Mouse (Mus musculus) hindbrain, embryonic 15.5 days (tissue): Measurements from ENCODE around the gene 1700025G04Rik. TPM values are rescaled to one million over a fixed set of nuclear protein-coding genes. Genes with fewer than 3 reads are reported as not detected.

Experiments used
- ATAC-seq: fragments of 200-750 bp; cut with Nextera tagmentation; 2 replicates; pipeline ENCODE4 v1.8.0; 2017; ENCODE audit warnings: low read depth, moderate number of reproducible peaks, moderate TSS enrichment; ENCODE audit not compliant: low FRiP score
- H3K27ac ChIP-seq: fragments of 300-500 bp; sonication (generic); replicated peaks from 2 replicates; pipeline ENCODE4 v1.5.1; 2015; ENCODE audit warnings: mild to moderate bottlenecking, inconsistent platforms
- H3K27me3 ChIP-seq: fragments of 300-500 bp; sonication (generic); 2 replicates; pipeline ENCODE4 v1.6.1; 2015; ENCODE audit warnings: control low read depth, inconsistent platforms
- H3K36me3 ChIP-seq: fragments of 300-500 bp; sonication (generic); 2 replicates; pipeline ENCODE4 v1.6.1; 2015; ENCODE audit warnings: control low read depth, inconsistent platforms
- H3K4me1 ChIP-seq: fragments of 300-500 bp; sonication (generic); replicated peaks from 2 replicates; pipeline ENCODE4 v1.6.1; 2015; ENCODE audit warnings: control low read depth, inconsistent platforms
- H3K4me2 ChIP-seq: fragments of 300-500 bp; sonication (generic); 2 replicates; pipeline ENCODE4 v1.6.1; 2015; ENCODE audit warnings: moderate library complexity, mild to moderate bottlenecking, inconsistent platforms
- H3K4me3 ChIP-seq: fragments of 300-500 bp; sonication (generic); 2 replicates; pipeline ENCODE4 v1.5.1; 2015; ENCODE audit warnings: mild to moderate bottlenecking, inconsistent platforms
- H3K9ac ChIP-seq: fragments of 300-500 bp; sonication (generic); 2 replicates; pipeline ENCODE4 v1.6.1; 2015; ENCODE audit warnings: inconsistent platforms
- H3K9me3 ChIP-seq: fragments of 300-500 bp; sonication (generic); 2 replicates; pipeline ENCODE4 v1.6.1; 2016; ENCODE audit warnings: control low read depth, inconsistent platforms
- WGBS: fragments of 180-500 bp; shearing (Covaris S2); methylation state at CpG from one replicate; pipeline ENCODE4 v1.1.7; 2015; 5-methylcytosine and 5-hydroxymethylcytosine counted together
- polyA plus RNA-seq: library from polyadenylated mRNA; unstranded; fragments of >200 nt; fragmentation: Nextera tagmentation; extraction: Ambion mirVana; gene quantifications from 2 replicates; pipeline ENCODE4 v1.2.1, GENCODE M21; 2015

1700025G04Rik gene
- polyA plus RNA-seq, 1 experiment from 2014 or later, result 33.9 TPM

GRCm38 (mm10) chr1:152047416-152047815 is 42.5 kb downstream of the 1700025G04Rik start:
- H3K4me3 ChIP-seq, result no peak overlapping the region
- no peaks in the 10 kb centered on the region for H3K9me3 ChIP-seq
- no peaks in the 10 kb centered on the region for H3K36me3 ChIP-seq
- H3K9ac ChIP-seq, result no peak overlapping the region
- H3K4me2 ChIP-seq, result no peak overlapping the region
- no peaks in the 10 kb centered on the region for H3K27me3 ChIP-seq
- peaks cover 10% of the 10 kb centered on the region for H3K4me1 ChIP-seq
- no peak for ATAC-seq
- 50% methylated on average over 5 of the region's 5 CpGs for WGBS
- H3K27ac ChIP-seq, result no peak overlapping the region

GRCm38 (mm10) chr1:152043453-152043852 is 46.5 kb downstream of the 1700025G04Rik start:
- ATAC-seq, result no peak
- WGBS, result 96% methylated on average over 2 of the region's 2 CpGs

DNA sequence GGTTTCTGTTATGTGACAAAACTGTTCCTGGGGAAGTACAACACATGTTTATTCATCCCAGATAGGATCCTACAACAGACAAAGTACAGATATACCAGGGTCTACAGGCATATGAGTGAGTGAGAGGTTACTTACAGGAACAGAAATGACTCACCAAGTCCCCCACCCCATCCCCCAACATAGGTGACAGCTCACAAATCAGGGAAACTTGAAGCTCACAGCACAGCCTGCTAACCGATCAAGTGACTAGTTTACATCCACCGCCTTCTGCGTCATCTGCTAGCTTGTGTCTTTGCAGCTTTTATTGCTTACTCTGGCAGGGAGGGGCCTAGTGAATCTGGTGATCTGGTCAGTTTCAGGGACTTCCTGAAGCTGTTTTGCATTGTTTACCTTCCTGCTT is 47.5 kb downstream of the 1700025G04Rik start:
- peaks cover 23% of the 10 kb centered on the region for H3K4me1 ChIP-seq

More at GRCm38 (mm10) chr1:152043453-152043852, 46.5 kb downstream of the 1700025G04Rik start:
- no peak overlapping the region for H3K4me3 ChIP-seq
- no peak overlapping the region for H3K27ac ChIP-seq
- H3K9me3 ChIP-seq, result no peaks in the 10 kb centered on the region
- no peaks in the 10 kb centered on the region for H3K27me3 ChIP-seq
- H3K4me2 ChIP-seq, result no peak overlapping the region
- H3K36me3 ChIP-seq, result no peaks in the 10 kb centered on the region
- peaks cover 17% of the 10 kb centered on the region for H3K4me1 ChIP-seq
- H3K9ac ChIP-seq, result no peak overlapping the region

DNA sequence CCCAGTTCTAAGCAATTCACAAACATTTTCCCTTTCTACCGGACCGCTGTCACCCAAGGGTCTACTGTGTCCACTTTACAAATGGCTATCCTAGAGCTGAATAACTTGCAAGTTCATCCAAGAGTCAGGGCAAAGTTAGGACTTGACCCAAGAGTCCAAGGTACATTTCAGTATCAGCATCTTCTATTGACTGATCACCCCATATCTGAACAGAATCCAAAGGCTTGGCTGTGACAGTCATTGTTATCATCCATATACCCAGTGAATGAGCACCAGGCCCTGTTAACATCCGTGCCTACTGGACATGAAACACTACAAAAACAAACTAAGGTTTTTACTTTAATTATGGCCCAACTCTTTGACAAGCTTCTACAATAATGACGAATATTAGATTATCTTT is 48.9 kb downstream of the 1700025G04Rik start:
- 92% methylated on average over 4 of the region's 4 CpGs for WGBS

More for the DNA sequence above, 47.5 kb downstream of the 1700025G04Rik start:
- ATAC-seq, result no peak
- no peaks in the 10 kb centered on the region for H3K9me3 ChIP-seq
- no peak overlapping the region for H3K9ac ChIP-seq
- H3K4me2 ChIP-seq, result no peak overlapping the region
- no peak overlapping the region for H3K27ac ChIP-seq
- H3K27me3 ChIP-seq, result no peaks in the 10 kb centered on the region
- no peak overlapping the region for H3K4me3 ChIP-seq
- WGBS, result 81% methylated on average over 3 of the region's 3 CpGs
- H3K36me3 ChIP-seq, result no peaks in the 10 kb centered on the region

DNA sequence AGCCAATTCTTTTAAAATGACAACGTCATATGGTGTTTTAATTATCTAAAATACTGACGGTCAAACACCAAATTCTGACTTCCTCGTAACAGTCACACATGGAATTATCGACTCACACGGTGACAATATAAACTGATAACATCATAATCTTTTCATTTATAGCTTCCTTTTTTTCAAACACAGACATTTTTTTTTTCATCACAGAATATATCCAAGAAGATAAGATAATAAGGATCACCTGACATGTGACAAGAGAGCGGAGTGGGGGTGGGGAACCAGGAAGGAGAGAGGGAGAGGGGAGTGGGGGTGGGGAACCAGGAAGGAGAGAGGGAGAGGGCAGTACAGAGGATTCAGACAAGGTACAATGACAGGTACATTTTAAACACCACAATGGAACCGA is 49.9 kb downstream of the 1700025G04Rik start:
- no peak overlapping the region for H3K27ac ChIP-seq
- H3K9me3 ChIP-seq, result no peaks in the 10 kb centered on the region
- no peak overlapping the region for H3K4me2 ChIP-seq
- H3K36me3 ChIP-seq, result no peaks in the 10 kb centered on the region
- no peak overlapping the region for H3K9ac ChIP-seq
- no peak overlapping the region for H3K4me3 ChIP-seq
- peaks cover 20% of the 10 kb centered on the region for H3K4me1 ChIP-seq
- no peak for ATAC-seq
- H3K27me3 ChIP-seq, result no peaks in the 10 kb centered on the region
- 72% methylated on average over 7 of the region's 7 CpGs for WGBS

More for the DNA sequence above, 48.9 kb downstream of the 1700025G04Rik start:
- H3K4me2 ChIP-seq, result no peak overlapping the region
- no peak for ATAC-seq
- no peak overlapping the region for H3K9ac ChIP-seq
- H3K9me3 ChIP-seq, result no peaks in the 10 kb centered on the region
- no peak overlapping the region for H3K27ac ChIP-seq
- H3K27me3 ChIP-seq, result no peaks in the 10 kb centered on the region
- H3K36me3 ChIP-seq, result no peaks in the 10 kb centered on the region
- H3K4me1 ChIP-seq, result peaks cover 20% of the 10 kb centered on the region
- H3K4me3 ChIP-seq, result no peak overlapping the region

GRCm38 (mm10) chr1:152039588-152039987 is 50.3 kb downstream of the 1700025G04Rik start:
- no peaks in the 10 kb centered on the region for H3K9me3 ChIP-seq
- no peaks in the 10 kb centered on the region for H3K27me3 ChIP-seq
- ATAC-seq, result no peak
- H3K4me2 ChIP-seq, result no peak overlapping the region
- H3K36me3 ChIP-seq, result no peaks in the 10 kb centered on the region
- no peak overlapping the region for H3K4me3 ChIP-seq
- H3K9ac ChIP-seq, result no peak overlapping the region
- peaks cover 25% of the 10 kb centered on the region for H3K4me1 ChIP-seq
- no peak overlapping the region for H3K27ac ChIP-seq
- 75% methylated on average over 8 of the region's 8 CpGs for WGBS

GRCm38 (mm10) chr1:152038086-152038485 is 51.8 kb downstream of the 1700025G04Rik start:
- 49% methylated on average over 9 of the region's 9 CpGs for WGBS
- H3K4me1 ChIP-seq, result peaks cover 25% of the 10 kb centered on the region
- no peak for ATAC-seq

DNA sequence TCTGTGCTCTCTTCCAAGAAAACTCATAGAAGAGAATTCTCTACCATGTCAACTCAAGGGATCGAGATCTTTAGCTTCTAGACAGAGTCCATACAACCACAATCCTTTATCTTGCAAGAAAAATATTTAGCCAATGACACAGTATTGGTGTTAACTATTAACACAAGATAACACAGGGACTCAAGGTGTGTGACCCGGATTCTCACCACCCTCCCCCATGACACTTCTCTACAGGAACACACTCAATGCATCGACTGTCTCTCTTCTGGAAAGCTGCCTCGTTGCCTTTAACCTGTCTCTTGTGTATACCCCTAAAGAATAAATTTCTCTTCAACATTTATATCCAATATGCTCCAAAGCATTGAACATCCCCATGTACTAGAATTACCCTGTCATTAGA is 52.3 kb downstream of the 1700025G04Rik start:
- Histone ChIP-seq H3K27ac (no peak overlapping the region), H3K4me2 (no peak overlapping the region), H3K36me3 (no peaks in the 10 kb centered on the region), H3K9ac (no peak overlapping the region), H3K4me1 (peaks cover 25% of the 10 kb centered on the region), H3K4me3 (no peak overlapping the region), H3K9me3 (no peaks in the 10 kb centered on the region), H3K27me3 (no peaks in the 10 kb centered on the region)
- no peak for ATAC-seq
- 62% methylated on average over 4 of the region's 4 CpGs for WGBS

More at GRCm38 (mm10) chr1:152038086-152038485, 51.8 kb downstream of the 1700025G04Rik start:
- Histone ChIP-seq H3K9me3 (no peaks in the 10 kb centered on the region), H3K9ac (no peak overlapping the region), H3K4me2 (no peak overlapping the region), H3K27ac (no peak overlapping the region), H3K36me3 (no peaks in the 10 kb centered on the region), H3K27me3 (no peaks in the 10 kb centered on the region), H3K4me3 (no peak overlapping the region)

- Histone ChIP-seq H3K4me3 (no peak overlapping the region), H3K27me3 (no peaks in the 10 kb centered on the region), H3K4me1 (peaks cover 24% of the 10 kb centered on the region), H3K9ac (no peak overlapping the region), H3K4me2 (no peak overlapping the region), H3K36me3 (no peaks in the 10 kb centered on the region), H3K9me3 (no peaks in the 10 kb centered on the region), H3K27ac (no peak overlapping the region)
- 74% methylated on average over 6 of the region's 7 CpGs for WGBS
- ATAC-seq, result no peak
Measured at GRCm38 (mm10) chr1:152034766-152035165, 55.2 kb downstream of the 1700025G04Rik start.

DNA sequence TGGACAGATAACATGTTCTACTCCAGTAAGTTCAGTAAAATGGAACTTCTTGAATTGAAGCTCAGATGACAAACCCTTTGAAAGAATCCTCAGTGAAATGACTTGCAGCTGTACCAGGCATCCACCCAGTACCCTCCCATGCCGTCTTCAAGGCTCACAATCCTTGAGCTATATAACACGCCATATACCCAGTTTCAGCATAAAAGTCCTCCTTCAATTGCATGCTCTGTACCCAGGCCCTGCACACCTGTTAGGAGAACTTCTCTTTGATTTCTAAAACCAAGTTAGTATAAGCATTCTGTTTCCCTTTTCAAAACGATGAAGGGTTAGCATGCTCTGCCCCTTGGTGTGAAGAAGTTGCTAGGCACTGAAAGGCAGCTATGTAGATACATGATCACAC is 56.2 kb downstream of the 1700025G04Rik start:
- H3K4me1 ChIP-seq, result peaks cover 14% of the 10 kb centered on the region
- no peak overlapping the region for H3K4me3 ChIP-seq
- 74% methylated on average over 3 of the region's 3 CpGs for WGBS
- no peak for ATAC-seq
- H3K9me3 ChIP-seq, result no peaks in the 10 kb centered on the region
- H3K4me2 ChIP-seq, result no peak overlapping the region
- H3K36me3 ChIP-seq, result no peaks in the 10 kb centered on the region
- H3K27me3 ChIP-seq, result no peaks in the 10 kb centered on the region
- H3K9ac ChIP-seq, result no peak overlapping the region
- no peak overlapping the region for H3K27ac ChIP-seq

- WGBS, result 92% methylated on average over 5 of the region's 5 CpGs
- no peaks in the 10 kb centered on the region for H3K27me3 ChIP-seq
- H3K4me1 ChIP-seq, result 0 out of 2 replicates have a peak, but pooled peaks cover 5% of the 10 kb centered on the region
- no peak for ATAC-seq
- H3K36me3 ChIP-seq, result no peaks in the 10 kb centered on the region
- no peak overlapping the region for H3K27ac ChIP-seq
- no peak overlapping the region for H3K4me2 ChIP-seq
- H3K9ac ChIP-seq, result no peak overlapping the region
- no peaks in the 10 kb centered on the region for H3K9me3 ChIP-seq
- no peak overlapping the region for H3K4me3 ChIP-seq
Measured at GRCm38 (mm10) chr1:152032144-152032543, 57.8 kb downstream of the 1700025G04Rik start.

GRCm38 (mm10) chr1:152030546-152030945 is 59.4 kb downstream of the 1700025G04Rik start:
- ATAC-seq, result no peak
- WGBS, result 23% methylated on average over 6 of the region's 6 CpGs
- Histone ChIP-seq H3K27ac (no peak overlapping the region), H3K9ac (no peak overlapping the region), H3K36me3 (no peaks in the 10 kb centered on the region), H3K9me3 (no peaks in the 10 kb centered on the region), H3K4me1 (0 out of 2 replicates have a peak, but pooled peaks cover 5% of the 10 kb centered on the region), H3K27me3 (no peaks in the 10 kb centered on the region), H3K4me3 (no peak overlapping the region), H3K4me2 (no peak overlapping the region)

DNA sequence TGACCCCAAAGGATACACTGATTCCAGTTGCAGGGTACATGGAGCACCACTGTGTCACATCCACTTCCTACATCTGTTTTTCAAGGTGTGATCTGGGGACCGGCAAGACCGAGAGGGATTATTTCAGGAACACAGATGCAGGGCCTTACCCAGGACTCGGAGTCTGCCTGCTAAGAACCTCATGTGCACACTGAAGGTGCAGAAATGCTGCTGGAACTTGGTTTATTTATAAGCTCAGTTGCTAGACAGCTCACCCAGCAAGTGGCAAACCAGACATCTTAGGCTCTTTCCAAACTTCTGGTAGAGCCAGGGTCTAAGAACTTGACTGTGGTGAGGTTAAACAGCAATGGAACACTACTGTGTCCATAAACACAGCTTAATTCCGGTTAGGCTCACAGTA is 61.2 kb downstream of the 1700025G04Rik start:
- ATAC-seq, result no peak
- H3K4me1 ChIP-seq, result no peaks in the 10 kb centered on the region
- WGBS, result 82% methylated on average over 4 of the region's 4 CpGs

More for the DNA sequence above, 61.2 kb downstream of the 1700025G04Rik start:
- H3K27me3 ChIP-seq, result no peaks in the 10 kb centered on the region
- H3K9me3 ChIP-seq, result no peaks in the 10 kb centered on the region
- H3K36me3 ChIP-seq, result no peaks in the 10 kb centered on the region
- H3K27ac ChIP-seq, result no peak overlapping the region
- no peak overlapping the region for H3K4me3 ChIP-seq
- no peak overlapping the region for H3K4me2 ChIP-seq
- H3K9ac ChIP-seq, result no peak overlapping the region
